Mouse (Mus musculus) midbrain, embryonic 11.5 days (tissue): Measurements from ENCODE around the gene Cct5. TPM values are rescaled to one million over a fixed set of nuclear protein-coding genes. Genes with fewer than 3 reads are reported as not detected.

Experiments used
- ATAC-seq: fragments of 200-750 bp; cut with Nextera tagmentation; 2 replicates; pipeline ENCODE4 v1.8.0; 2017; ENCODE audit warnings: moderate TSS enrichment, moderate library complexity; ENCODE audit not compliant: low FRiP score
- DNase-seq: peaks from one replicate; pipeline ENCODE4 v3.0.0; 2015; ENCODE audit warnings: low spot score; ENCODE audit errors: missing footprints
- H3K27ac ChIP-seq: fragments of 300-500 bp; sonication (generic); 2 replicates; pipeline ENCODE4 v1.5.1; 2014; ENCODE audit warnings: low read depth, low read length
- H3K27me3 ChIP-seq: fragments of 300-500 bp; sonication (generic); 2 replicates; pipeline ENCODE4 v1.6.1; 2014; ENCODE audit warnings: mild to moderate bottlenecking, low read length, moderate library complexity, mixed read lengths; ENCODE audit not compliant: control insufficient read depth, insufficient read depth
- H3K36me3 ChIP-seq: fragments of 300-500 bp; sonication (generic); 2 replicates; pipeline ENCODE4 v1.6.1; 2014; ENCODE audit warnings: mild to moderate bottlenecking, low read length, moderate library complexity, mixed read lengths; ENCODE audit not compliant: control insufficient read depth, insufficient read depth
- H3K4me1 ChIP-seq: fragments of 300-500 bp; sonication (generic); 2 replicates; pipeline ENCODE4 v1.6.1; 2014; ENCODE audit warnings: low read length; ENCODE audit not compliant: control insufficient read depth, insufficient read depth
- H3K4me2 ChIP-seq: fragments of 300-500 bp; sonication (generic); 2 replicates; pipeline ENCODE4 v1.6.1; 2014; ENCODE audit warnings: mild to moderate bottlenecking, moderate library complexity
- H3K4me3 ChIP-seq: fragments of 300-500 bp; sonication (generic); 2 replicates; pipeline ENCODE4 v1.5.1; 2014; ENCODE audit warnings: low read depth, low read length
- H3K9ac ChIP-seq: fragments of 300-500 bp; sonication (generic); 2 replicates; pipeline ENCODE4 v1.6.1; 2014; ENCODE audit warnings: low read length
- H3K9me3 ChIP-seq: fragments of 300-500 bp; sonication (generic); 2 replicates; pipeline ENCODE4 v1.6.1; 2016; ENCODE audit warnings: low read length; ENCODE audit not compliant: control insufficient read depth
- WGBS: fragments of 180-500 bp; shearing (Covaris S2); extraction: QIAGEN DNeasy Blood & Tissue Kit; methylation state at CpG from one replicate; pipeline ENCODE4 v1.1.7; 2014; 5-methylcytosine and 5-hydroxymethylcytosine counted together
- polyA plus RNA-seq: library from polyadenylated mRNA; unstranded; fragments of >200 nt; fragmentation: Nextera tagmentation; extraction: Ambion mirVana; gene quantifications from 2 replicates; pipeline ENCODE4 v1.2.1, GENCODE M21; 2014

Cct5 gene
- polyA plus RNA-seq, 1 experiment from 2014 or later = 728 TPM

GRCm38 (mm10) chr15:31543246-31543645 lies 58.4 kb downstream of the Cct5 start:
- no peaks in the 10 kb centered on the region for H3K9me3 ChIP-seq
- peaks cover 13% of the 10 kb centered on the region for H3K4me1 ChIP-seq
- ATAC-seq = 0 out of 2 replicates have a peak, but pooled peaks have one; percentile 28
- no peaks in the 10 kb centered on the region for H3K27me3 ChIP-seq
- no peak overlapping the region for H3K27ac ChIP-seq
- H3K4me2 ChIP-seq = no peak overlapping the region
- no peak overlapping the region for H3K9ac ChIP-seq
- 8% methylated on average over 3 of the region's 3 CpGs for whole genome bisulfite sequencing
- DNase-seq = no peak
- H3K36me3 ChIP-seq = no peaks in the 10 kb centered on the region
- H3K4me3 ChIP-seq = no peak overlapping the region

- Histone ChIP-seq H3K9ac (peak overlapping the region; percentile 47), H3K4me3 (no peak overlapping the region), H3K9me3 (no peaks in the 10 kb centered on the region), H3K4me1 (peaks cover 13% of the 10 kb centered on the region), H3K36me3 (no peaks in the 10 kb centered on the region), H3K27ac (peak overlapping the region; percentile 44), H3K27me3 (no peaks in the 10 kb centered on the region), H3K4me2 (peak overlapping the region; percentile 19; the same call in 1 of the 2 replicates)
- DNase-seq (peak; percentile 91), ATAC-seq (peak; percentile 55)
- 11% methylated on average over 10 of the region's 10 CpGs for WGBS
These were observed 59.3 kb downstream of the Cct5 start for GRCm38 (mm10) chr15:31542013-31542958.

Other genes starting within 250 kb of the Cct5 start
- 0.57 and 0.61 TPM in 2 replicates for gene Ankrd33b, start 234.1 kb downstream of the Cct5 start, polyA plus RNA-seq
- 3.2 and 4.0 TPM in 2 replicates for gene Ropn1l, start 148.1 kb downstream of the Cct5 start, polyA plus RNA-seq
- 53.9 and 55.9 TPM in 2 replicates for gene March6, start 70.8 kb downstream of the Cct5 start, polyA plus RNA-seq
- gene Cmbl, start 36.4 kb downstream of the Cct5 start, polyA plus RNA-seq = 1.5 and 1.6 TPM in 2 replicates
- 14.0 and 14.6 TPM in 2 replicates for gene Fam173b, start within 50 bp of the Cct5 start, polyA plus RNA-seq